Mouse (Mus musculus): ENCODE data around the gene Minos1. TPM values are rescaled to one million over a fixed set of nuclear protein-coding genes. Genes with fewer than 3 reads are reported as not detected.

Minos1 gene
- total RNA-seq, 2 experiments from 2014 or later = 184 to 196 TPM

DNA sequence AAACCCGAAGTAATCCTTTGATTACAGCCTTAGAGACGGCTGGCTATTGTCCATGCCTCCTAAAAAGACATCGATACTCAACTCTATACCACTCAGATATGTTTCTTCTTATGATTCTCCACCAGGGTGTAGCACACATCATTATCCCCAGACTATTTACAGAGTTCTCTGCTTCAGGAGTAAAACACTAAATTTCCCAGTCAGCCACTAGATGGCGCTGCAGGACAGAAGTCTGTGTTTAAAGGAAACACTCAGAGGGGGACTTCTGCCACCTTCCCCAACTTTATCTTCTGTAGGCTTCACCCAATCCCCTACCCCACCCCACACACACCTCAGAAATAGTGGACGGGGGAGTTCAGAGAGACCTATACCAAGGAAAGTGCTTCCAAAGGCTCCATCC lies 44.9 kb downstream of the Minos1 start:
- H3K27ac ChIP-seq = no peak overlapping the region
- TF ChIP-seq CTCF (conservative IDR thresholded peaks at IDR 0.05) = peak; percentile 96
- peak; percentile 84 to 90 for DNase-seq (ENCODE audit: low spot score in 2 of 2)
- no peak overlapping the region for H3K4me3 ChIP-seq

DNA sequence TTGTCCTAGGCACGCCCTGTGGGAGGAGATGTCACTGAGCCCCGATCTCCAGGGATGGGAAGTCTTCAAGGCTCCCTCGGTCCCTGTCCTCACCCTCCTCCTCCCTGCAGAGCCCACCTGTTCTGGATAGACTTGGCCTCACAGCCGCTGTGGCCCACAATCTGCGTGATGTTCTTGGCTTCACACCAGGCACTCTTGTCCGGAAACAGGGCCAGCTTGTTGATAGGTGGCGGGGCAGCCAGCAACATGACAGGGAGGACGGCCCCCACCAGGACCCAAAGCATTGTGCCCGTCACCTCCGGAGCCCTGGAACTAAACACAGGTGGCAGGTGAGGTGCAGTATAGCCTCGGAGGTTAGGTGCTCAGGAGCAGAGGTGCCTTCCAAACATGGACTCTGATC lies 45.6 kb downstream of the Minos1 start:
- no peak for TF ChIP-seq CTCF (conservative IDR thresholded peaks at IDR 0.05)
- DNase-seq (ENCODE audit: low spot score in 2 of 2) = no peak
- no peak overlapping the region for H3K27ac ChIP-seq
- H3K4me3 ChIP-seq = no peak overlapping the region

DNA sequence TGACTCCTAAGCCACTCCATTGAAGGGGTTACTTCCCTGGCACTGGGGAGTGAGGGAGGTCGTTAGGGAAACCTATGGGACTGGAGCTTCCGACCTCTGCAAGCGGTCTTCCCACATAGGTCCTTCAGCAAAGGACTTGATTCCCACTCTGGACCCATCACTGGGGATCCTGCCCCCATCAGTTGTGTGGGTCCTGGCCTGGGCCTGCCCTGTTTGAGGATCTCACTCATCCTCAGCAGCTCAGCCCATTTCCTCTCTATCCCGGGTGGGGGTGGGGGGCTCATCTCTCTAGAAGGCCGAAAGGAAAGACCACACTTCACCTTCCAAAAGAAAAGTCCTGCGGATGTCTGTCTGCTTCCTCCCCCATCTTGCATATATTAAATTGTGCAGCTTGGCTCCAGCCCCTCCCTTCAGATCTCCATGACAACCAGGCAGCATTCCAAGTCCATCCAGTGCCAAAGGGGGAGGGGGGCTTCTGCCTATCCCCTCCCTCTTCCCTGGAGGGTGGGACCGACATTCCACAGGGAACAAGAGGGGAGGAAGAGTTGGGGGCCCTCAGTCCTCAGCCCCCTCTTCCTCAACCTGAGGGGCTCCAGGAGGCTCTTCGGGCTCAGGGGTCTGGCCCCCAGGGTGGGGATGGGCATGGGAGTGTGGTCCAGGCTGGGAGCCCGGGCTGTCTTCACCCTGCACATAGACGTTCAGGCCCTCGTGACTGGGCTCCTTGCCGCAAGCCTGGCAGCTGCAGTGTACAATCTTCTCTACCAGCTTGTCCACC lies 47.9 kb downstream of the Minos1 start:
- Histone ChIP-seq H3K4me3 (no peak overlapping the region), H3K27ac (peak overlapping the region; percentile 86)
- DNase-seq (ENCODE audit: low spot score in 2 of 2) = no peak
- no peak for TF ChIP-seq CTCF (conservative IDR thresholded peaks at IDR 0.05)

DNA sequence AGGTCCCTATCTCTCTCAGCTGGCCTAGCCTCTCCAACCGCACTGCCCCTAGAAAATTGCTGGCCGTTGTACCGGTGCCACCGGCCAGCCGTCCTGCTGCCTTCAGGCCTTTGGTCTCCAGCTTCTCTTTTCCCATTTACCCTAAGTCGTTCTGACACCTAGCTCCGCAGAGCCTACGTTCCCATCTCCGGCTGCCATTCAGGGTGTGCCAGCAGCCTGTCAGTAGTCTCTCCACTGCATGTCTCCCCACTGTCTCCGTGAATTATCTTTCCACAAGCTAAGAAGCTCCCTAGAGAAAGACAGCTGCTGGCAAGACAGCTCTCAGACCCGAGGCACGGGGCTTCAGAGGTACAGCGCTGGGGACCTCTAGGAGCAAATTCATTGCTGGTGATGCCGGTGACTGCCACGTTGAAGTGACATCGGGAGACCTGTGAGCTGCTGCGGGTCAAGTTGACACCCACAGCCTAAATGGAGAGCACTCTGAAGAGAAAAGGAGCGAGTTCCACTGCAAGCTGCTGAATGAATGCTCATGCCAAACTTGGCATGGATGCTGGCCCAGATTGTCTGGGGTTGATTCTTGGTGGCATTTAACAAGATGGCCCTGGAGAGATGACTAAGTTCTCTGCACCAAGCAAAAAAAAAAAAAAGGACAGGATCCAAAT lies 49.5 kb downstream of the Minos1 start:
- Histone ChIP-seq H3K27ac (peak overlapping the region; percentile 86), H3K4me3 (no peak overlapping the region)
- no peak for TF ChIP-seq CTCF (conservative IDR thresholded peaks at IDR 0.05)
- peak in 1 of 2 experiments; percentile 70 for DNase-seq (ENCODE audit: low spot score in 2 of 2)

DNA sequence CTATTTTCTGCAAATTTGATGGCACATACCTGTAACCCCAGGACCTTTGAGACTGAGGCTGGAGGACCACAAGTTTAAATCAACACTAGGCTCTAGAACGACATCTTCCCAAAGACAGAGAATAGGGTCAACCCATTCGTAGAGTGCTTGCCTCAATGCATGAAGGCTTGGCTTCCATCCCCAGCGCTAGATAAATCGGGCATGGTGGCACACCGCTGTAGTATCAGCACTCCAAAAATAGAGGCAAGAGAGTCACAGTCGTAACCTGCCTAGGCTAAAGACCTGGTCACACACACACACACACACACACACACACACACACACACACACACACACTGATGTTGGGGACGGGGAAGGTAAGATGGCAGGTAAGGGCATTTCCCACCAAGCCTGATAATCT lies 50.7 kb downstream of the Minos1 start:
- Histone ChIP-seq H3K27ac (no peak overlapping the region; the same call in 1 of the 2 replicates), H3K4me3 (no peak overlapping the region)
- no peak for TF ChIP-seq CTCF (conservative IDR thresholded peaks at IDR 0.05)
- no peak for DNase-seq (ENCODE audit: low spot score in 2 of 2)

DNA sequence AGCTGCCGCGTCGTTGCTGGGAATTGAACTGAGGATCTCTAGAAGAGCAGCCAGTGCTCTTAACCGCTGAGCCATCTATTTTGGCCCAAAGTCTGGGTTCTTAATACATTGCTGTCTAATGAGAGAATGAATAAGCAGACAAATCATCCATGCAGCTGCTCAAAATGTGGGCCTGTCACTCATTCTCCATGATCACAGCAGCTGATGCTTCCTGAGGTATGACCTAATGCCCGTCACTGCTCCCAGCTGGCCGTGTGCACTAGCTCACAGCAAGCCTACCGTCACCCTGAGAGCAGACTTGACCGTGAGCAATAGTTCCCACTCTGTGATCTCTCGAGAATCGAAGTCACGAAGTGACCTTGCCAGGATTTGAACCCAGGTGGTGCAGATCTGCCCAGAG lies 51.5 kb downstream of the Minos1 start:
- no peak overlapping the region for H3K4me3 ChIP-seq
- H3K27ac ChIP-seq = peak overlapping the region; percentile 39; the same call in 1 of the 2 replicates
- DNase-seq (ENCODE audit: low spot score in 2 of 2) = no peak
- TF ChIP-seq CTCF (conservative IDR thresholded peaks at IDR 0.05) = no peak

DNA sequence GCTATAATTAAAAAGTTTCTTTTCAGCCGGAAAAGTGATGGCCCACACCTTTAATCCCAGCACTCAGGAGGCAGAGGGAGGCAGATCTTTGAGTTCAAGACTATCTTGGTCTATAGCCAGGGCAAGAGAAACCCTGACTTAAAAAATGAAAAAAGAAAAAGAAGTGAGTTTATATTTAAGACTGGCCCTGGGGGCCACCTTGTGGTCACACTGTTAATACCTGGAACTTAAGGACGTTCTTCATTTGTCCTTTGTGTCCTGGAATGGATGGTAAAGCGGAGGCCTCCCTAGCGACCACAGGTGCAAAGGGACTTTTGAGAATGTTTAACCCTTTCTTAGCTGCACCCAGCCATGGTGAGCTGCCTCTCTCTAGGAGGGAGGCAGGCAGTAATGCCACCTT lies 52.2 kb downstream of the Minos1 start:
- Histone ChIP-seq H3K27ac (peak overlapping the region; percentile 51; the same call in 1 of the 2 replicates), H3K4me3 (no peak overlapping the region)
- DNase-seq (ENCODE audit: low spot score in 2 of 2) = no peak
- TF ChIP-seq CTCF (conservative IDR thresholded peaks at IDR 0.05) = peak; percentile 55

DNA sequence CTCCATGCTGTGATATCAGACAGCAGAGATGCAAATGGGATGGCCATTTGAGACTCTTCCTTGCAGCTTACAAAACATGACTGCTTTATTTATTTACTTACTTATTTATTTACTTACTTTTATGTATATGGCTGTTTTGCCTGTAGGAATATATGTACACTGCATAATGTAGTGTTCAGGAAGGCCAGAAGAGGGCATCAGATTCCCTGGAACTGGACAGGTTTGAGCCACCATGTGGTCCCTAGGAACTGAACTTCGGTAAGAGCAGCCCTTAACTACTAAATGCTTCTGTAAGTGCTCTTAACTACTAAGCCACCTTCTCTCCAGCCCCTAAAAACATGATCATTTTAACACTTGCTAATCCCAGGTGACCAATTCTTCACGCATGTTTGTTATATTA lies 52.6 kb downstream of the Minos1 start:
- TF ChIP-seq CTCF (conservative IDR thresholded peaks at IDR 0.05) = peak; percentile 69
- Histone ChIP-seq H3K4me3 (no peak overlapping the region), H3K27ac (no peak overlapping the region)
- no peak for DNase-seq (ENCODE audit: low spot score in 2 of 2)

- Histone ChIP-seq H3K4me3 (peak overlapping the region; percentile 72), H3K27ac (peak overlapping the region; percentile 84)
- TF ChIP-seq CTCF (conservative IDR thresholded peaks at IDR 0.05) = peak; percentile 72
- no peak for DNase-seq (ENCODE audit: low spot score in 2 of 2)
These were observed 55.0 kb downstream of the Minos1 start for GRCm38 (mm10) chr4:139075915-139076314.

GRCm38 (mm10) chr4:139075041-139075711 lies 55.7 kb downstream of the Minos1 start, which contains the start of gene Htr6:
TSS of gene Htr6 (minus strand) at chr4:139075570.
- DNase-seq (ENCODE audit: low spot score in 2 of 2) = no peak
- Histone ChIP-seq H3K4me3 (peak within 1 kb of the TSS; percentile 72), H3K27ac (peak within 1 kb of the TSS; percentile 84)
- TF ChIP-seq CTCF (conservative IDR thresholded peaks at IDR 0.05) = no peak

DNA sequence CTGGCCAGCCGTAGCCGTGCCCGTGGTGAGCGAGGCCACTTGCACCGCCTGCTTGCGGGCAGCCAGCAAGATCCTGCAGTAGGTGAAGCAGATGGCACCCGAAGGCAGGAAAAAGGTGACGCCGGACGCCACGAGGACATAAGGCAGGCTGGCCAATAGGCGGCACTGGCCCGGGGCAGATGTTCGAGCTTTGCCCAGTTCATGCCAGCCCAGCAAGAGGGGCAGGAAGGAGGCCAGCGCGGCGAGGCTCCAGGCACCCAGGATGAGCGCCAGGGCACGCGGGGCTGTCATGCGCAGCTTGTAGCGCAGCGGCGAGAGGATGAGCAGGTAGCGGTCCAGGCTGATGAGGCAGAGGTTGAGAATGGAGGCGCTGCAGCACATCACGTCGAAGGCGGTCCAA lies 56.9 kb downstream of the Minos1 start:
- H3K4me3 ChIP-seq = peak overlapping the region; percentile 72
- H3K27ac ChIP-seq = peak overlapping the region; percentile 84
- no peak for DNase-seq (ENCODE audit: low spot score in 2 of 2)
- peak; percentile 23; the same call in 1 of the 2 replicates for TF ChIP-seq CTCF (conservative IDR thresholded peaks at IDR 0.05)

DNA sequence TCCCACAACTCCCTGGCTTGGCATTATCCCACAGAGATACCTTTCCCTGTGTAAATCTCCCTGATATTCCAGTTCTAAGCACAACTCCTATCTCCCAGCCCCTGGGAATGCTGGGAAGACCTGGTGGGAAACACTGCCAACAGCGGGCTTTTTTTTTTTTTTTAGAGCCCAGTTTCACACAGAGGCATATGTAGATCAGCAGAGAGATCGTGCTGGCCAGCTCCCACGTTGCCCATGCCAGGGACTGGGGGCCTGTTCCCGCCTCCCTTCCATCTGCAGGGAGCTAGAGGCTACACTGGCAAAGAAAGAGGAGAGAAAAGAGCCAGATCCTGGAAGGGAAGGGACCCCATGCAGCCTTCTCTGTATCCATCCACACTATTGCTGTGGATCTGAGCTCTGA lies 62.6 kb downstream of the Minos1 start:
- H3K27ac ChIP-seq = peak overlapping the region; percentile 77
- no peak for TF ChIP-seq CTCF (conservative IDR thresholded peaks at IDR 0.05)
- no peak overlapping the region for H3K4me3 ChIP-seq
- peak; percentile 57 to 77 for DNase-seq (ENCODE audit: low spot score in 2 of 2)

- no peak for TF ChIP-seq CTCF (conservative IDR thresholded peaks at IDR 0.05)
- DNase-seq (ENCODE audit: low spot score in 2 of 2) = no peak
- Histone ChIP-seq H3K27ac (no peak overlapping the region), H3K4me3 (no peak overlapping the region)
These were observed 66.1 kb downstream of the Minos1 start for GRCm38 (mm10) chr4:139064831-139065230.

Measured in layer of hippocampus, adult 2 months (tissue).